In the genomic region with DNA sequence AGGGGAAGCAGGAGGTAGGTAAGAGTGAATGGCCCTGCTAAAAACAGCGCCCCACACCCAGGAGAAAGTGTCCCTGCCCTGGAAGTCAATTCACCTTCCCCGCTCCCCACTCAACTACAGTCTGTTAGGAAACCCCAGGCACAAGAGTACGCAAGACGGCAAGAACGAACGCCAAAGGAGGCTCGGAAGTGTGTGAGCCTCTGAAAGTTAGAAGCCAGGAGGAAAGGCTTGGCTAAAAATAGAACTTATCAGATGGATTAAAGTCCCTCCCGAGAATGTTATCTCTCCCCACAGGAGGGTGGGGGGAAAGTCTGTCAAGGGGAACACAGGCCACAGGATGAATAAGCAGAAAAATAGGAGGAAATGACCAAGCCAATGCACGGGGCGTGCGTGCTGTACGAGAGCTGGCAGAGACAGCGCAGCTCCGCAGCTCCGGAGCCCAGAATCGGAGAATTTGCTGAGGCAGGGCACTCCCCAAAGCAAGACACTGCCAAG, we compare ENCODE assay signal across 8 mouse cellular contexts. TPM values are rescaled to one million over a fixed set of nuclear protein-coding genes. Genes with fewer than 3 reads are reported as not detected.
DNase-seq lines count a peak whose midpoint lies in the region; ATAC-seq lines count a peak whose summit lies in the region.

No protein-coding gene starts in this region.

- no peak for ATAC-seq in embryonic facial prominence, embryonic 11.5 days (replicated peaks; ENCODE audit: insufficient number of reproducible peaks, low FRiP score, low TSS enrichment, low read depth)
- peak; percentile 97 for ATAC-seq in megakaryocyte-erythroid progenitor cell, adult 5-6 weeks (replicated peaks; ENCODE audit: low FRiP score, low TSS enrichment, poor library complexity, severe bottlenecking)

- no peaks in the 10 kb centered on the region for H3K4me1 ChIP-seq in embryonic facial prominence, embryonic 11.5 days (ENCODE audit: control insufficient read depth, insufficient read depth, low read length)

- H3K36me3 ChIP-seq in embryonic facial prominence, embryonic 11.5 days (replicated peaks; ENCODE audit: control insufficient read depth, insufficient read depth, low read depth, low read length): no peaks in the 10 kb centered on the region

- WGBS in embryonic facial prominence, embryonic 11.5 days: 2% methylated on average over 16 of the region's 16 CpGs

- intact Hi-C loops in heart, postnatal 14 days (cut with DNase I): loop anchor here (5.0 kb wide), 2 partner anchors 50 to 325 kb away; no protein-coding TSS in a partner anchor

- no peak overlapping the region for H3K27ac ChIP-seq in embryonic facial prominence, embryonic 11.5 days (replicated peaks; ENCODE audit: low read depth, low read length)

- H3K4me3 ChIP-seq in embryonic facial prominence, embryonic 11.5 days (ENCODE audit: low read depth, low read length): peak overlapping the region; percentile 28

- DNase-seq in spleen, postnatal 4 days (ENCODE audit: low spot score in 2 of 2): peak; percentile 25 to 65
- no peak for DNase-seq in spleen, postnatal 14 days (ENCODE audit: low spot score in 2 of 2)
- peak; percentile 56 for DNase-seq in embryonic facial prominence, embryonic 11.5 days (ENCODE audit: low spot score)
- DNase-seq in heart, postnatal 14 days: peak; percentile 18 to 20
- DNase-seq in kidney, postnatal 4 days: peak; percentile 27 to 53
- DNase-seq in thymus, postnatal 4 days: peak; percentile 45
- no peak for DNase-seq in right cerebral cortex, postnatal 4 days

- no peak overlapping the region; the same call in 1 of the 2 replicates for H3K9ac ChIP-seq in embryonic facial prominence, embryonic 11.5 days (replicated peaks; ENCODE audit: low read length)

- no peaks in the 10 kb centered on the region for H3K27me3 ChIP-seq in embryonic facial prominence, embryonic 11.5 days (ENCODE audit: control insufficient read depth, insufficient read depth, low read length)

- H3K9me3 ChIP-seq in embryonic facial prominence, embryonic 11.5 days (replicated peaks; ENCODE audit: control insufficient read depth, low read length): no peaks in the 10 kb centered on the region

- peak overlapping the region; percentile 50 for H3K4me2 ChIP-seq in embryonic facial prominence, embryonic 11.5 days (ENCODE audit: low read depth, low read length)

RNA-seq across cellular contexts. Expression of gene Egln3, which starts 41.0 kb away (rescaled TPM):
- 5.8 TPM in 2 replicates for polyA plus RNA-seq in embryonic facial prominence, embryonic 11.5 days (2014; fragmentation: Nextera tagmentation; extraction: Ambion mirVana)
- total RNA-seq in heart, postnatal 14 days (2021): 10 to 100 TPM; 65.7 to 75.7 TPM
- total RNA-seq in megakaryocyte-erythroid progenitor cell, adult 5-6 weeks (2014; fragmentation: Nextera tagmentation): 1.1 TPM in 1 of 2 replicates, not detected in the other
- 0.76 TPM in 1 of 2 replicates, not detected in the other for total RNA-seq in megakaryocyte-erythroid progenitor cell, adult 5-6 weeks (2017)

Comparison
In these comparisons a context has a peak if more than half of its experiments do, and no peak if none do; other contexts are left out.
1. DNase-seq: peak in spleen, postnatal 4 days (2 of 2), embryonic facial prominence, embryonic 11.5 days (single experiment), heart, postnatal 14 days (2 of 2), kidney, postnatal 4 days (2 of 2) and thymus, postnatal 4 days (single experiment); none in spleen, postnatal 14 days (0 of 2) and right cerebral cortex, postnatal 4 days (single experiment).
2. RNA of gene Egln3, which starts 41.0 kb away (total RNA-seq): 65.7 to 75.7 TPM in heart, postnatal 14 days; 0.76 to 1.1 TPM in megakaryocyte-erythroid progenitor cell, adult 5-6 weeks; every median in the first group is over 10 times any median in the second.